Mouse (Mus musculus) thymus, adult 2 months (tissue): ENCODE data around the gene Kif6.

Source experiments
- CTCF ChIP-seq: fragments of 200-500 bp; IDR thresholded peaks from 2 replicates; pipeline ENCODE4 v1.5.1; 2012; ENCODE audit warnings: mild to moderate bottlenecking, control low read depth, low read length, moderate library complexity, borderline replicate concordance; ENCODE audit not compliant: control insufficient read depth, poor library complexity, insufficient read depth; ENCODE audit errors: extremely low read depth
- POLR2A ChIP-seq: fragments of 200-500 bp; IDR thresholded peaks from 2 replicates; pipeline ENCODE4 v1.6.1; 2012; ENCODE audit warnings: mild to moderate bottlenecking, low read length, control low read depth, moderate library complexity; ENCODE audit not compliant: control insufficient read depth, poor library complexity, insufficient read depth; ENCODE audit errors: extremely low read depth

- TF ChIP-seq CTCF, result no peak
- TF ChIP-seq POLR2A, result no peak
Measured at GRCm38 (mm10) chr17:49831745-49832144, 216.8 kb downstream of the Kif6 start.
